ENCODE assay signal across 8 mouse cellular contexts in genomic region chr5:137072079-137072960, GRCm38 (mm10). TPM values are rescaled to one million over a fixed set of nuclear protein-coding genes. Genes with fewer than 3 reads are reported as not detected.
DNase-seq lines count a peak whose midpoint lies in the region; ATAC-seq and TF ChIP-seq lines count a peak whose summit lies in the region.

Gene Serpine1 (minus strand): TSS chr5:137072268.

- peak in 1 of 2 experiments; percentile 26 for DNase-seq in spleen, adult 2 months (ENCODE audit: low read depth in 1 of 2, low spot score in 2 of 2)
- no peak for DNase-seq in spleen, adult 12 weeks (ENCODE audit: low spot score)
- peak; percentile 83 for DNase-seq in embryo, embryonic 11 days
- DNase-seq in gastrocnemius, postnatal 4 days (ENCODE audit: low spot score in 2 of 2), result peak; percentile 66 to 79
- DNase-seq in limb, embryonic 10.5 days (ENCODE audit: low spot score), result peak; percentile 86

- H3K4me3 ChIP-seq in spleen, adult 2 months (ENCODE audit: extremely low read depth, insufficient read depth, insufficient read length), result no peak within 1 kb of the TSS
- peak within 1 kb of the TSS; percentile 44 for H3K4me3 ChIP-seq in limb, embryonic 10.5 days
- peak within 1 kb of the TSS; percentile 32 for H3K4me3 ChIP-seq in midbrain, embryonic 13.5 days (replicated peaks)
- peak within 1 kb of the TSS; percentile 19; the same call in 1 of the 2 replicates for H3K4me3 ChIP-seq in stomach, embryonic 14.5 days (ENCODE audit: low read depth, low read length)

- H3K27me3 ChIP-seq in spleen, adult 2 months (ENCODE audit: control insufficient read depth, insufficient read depth, low read length), result no peaks in the 10 kb centered on the region
- H3K27me3 ChIP-seq in limb, embryonic 10.5 days (ENCODE audit: low read depth, poor library complexity, severe bottlenecking), result no peaks in the 10 kb centered on the region
- peaks cover 4% of the 10 kb centered on the region for H3K27me3 ChIP-seq in midbrain, embryonic 13.5 days
- no peaks in the 10 kb centered on the region for H3K27me3 ChIP-seq in stomach, embryonic 14.5 days (ENCODE audit: control insufficient read depth, insufficient read depth, low read length)

- no peak; the same call in 1 of the 2 replicates for TF ChIP-seq POLR2A in spleen, adult 2 months (IDR thresholded peaks at IDR 0.05; ENCODE audit: low read depth, low read length)

- H3K4me2 ChIP-seq in midbrain, embryonic 13.5 days (replicated peaks), result peak within 1 kb of the TSS; percentile 53
- H3K4me2 ChIP-seq in stomach, embryonic 14.5 days (replicated peaks; ENCODE audit: low read depth, low read length), result peak within 1 kb of the TSS; percentile 41

- H3K9me3 ChIP-seq in limb, embryonic 10.5 days (replicated peaks), result no peaks in the 10 kb centered on the region
- no peaks in the 10 kb centered on the region for H3K9me3 ChIP-seq in midbrain, embryonic 13.5 days
- H3K9me3 ChIP-seq in stomach, embryonic 14.5 days (ENCODE audit: control insufficient read depth, low read depth, low read length), result no peaks in the 10 kb centered on the region

- H3K4me1 ChIP-seq in spleen, adult 2 months (ENCODE audit: control insufficient read depth, insufficient read depth, insufficient read length), result peaks cover 4% of the 10 kb centered on the region; the same call in 1 of the 2 replicates
- peaks cover 38% of the 10 kb centered on the region for H3K4me1 ChIP-seq in limb, embryonic 10.5 days
- H3K4me1 ChIP-seq in midbrain, embryonic 13.5 days (replicated peaks), result peaks cover 17% of the 10 kb centered on the region; the same call in 1 of the 2 replicates
- H3K4me1 ChIP-seq in stomach, embryonic 14.5 days (ENCODE audit: control insufficient read depth, insufficient read depth, low read length), result peaks cover 11% of the 10 kb centered on the region

- peak; percentile 56 for ATAC-seq in inflammation-experienced regulatory T-cells, adult 6 months
- ATAC-seq in midbrain, embryonic 13.5 days, result peak; percentile 89
- peak; percentile 93 for ATAC-seq in stomach, embryonic 14.5 days (ENCODE audit: insufficient number of reproducible peaks, insufficient read depth, low FRiP score, low read depth)

- H3K36me3 ChIP-seq in spleen, adult 2 months (ENCODE audit: control insufficient read depth, insufficient read depth, low read length), result no peaks in the 10 kb centered on the region
- no peaks in the 10 kb centered on the region for H3K36me3 ChIP-seq in limb, embryonic 10.5 days
- H3K36me3 ChIP-seq in midbrain, embryonic 13.5 days, result no peaks in the 10 kb centered on the region
- H3K36me3 ChIP-seq in stomach, embryonic 14.5 days (ENCODE audit: control insufficient read depth, insufficient read depth, low read length), result no peaks in the 10 kb centered on the region

- 22% methylated on average over 23 of the region's 23 CpGs for WGBS in spleen, adult 2 months
- 26% methylated on average over 23 of the region's 23 CpGs for whole genome bisulfite sequencing in limb, embryonic 10.5 days
- 23% methylated on average over 23 of the region's 23 CpGs for WGBS in midbrain, embryonic 13.5 days
- 19% methylated on average over 23 of the region's 23 CpGs for WGBS in stomach, embryonic 14.5 days

- peak within 1 kb of the TSS; percentile 49; the same call in 1 of the 2 replicates for H3K9ac ChIP-seq in midbrain, embryonic 13.5 days (replicated peaks)
- H3K9ac ChIP-seq in stomach, embryonic 14.5 days (replicated peaks; ENCODE audit: low read depth, low read length), result no peak within 1 kb of the TSS

- TF ChIP-seq CTCF in spleen, adult 2 months (IDR thresholded peaks at IDR 0.05; ENCODE audit: extremely low read depth, insufficient read depth, insufficient read length, insufficient replicate concordance), result no peak

- peak within 1 kb of the TSS; percentile 22 for H3K27ac ChIP-seq in spleen, adult 2 months (ENCODE audit: insufficient read depth, low read length)
- peak within 1 kb of the TSS; percentile 85 for H3K27ac ChIP-seq in limb, embryonic 10.5 days
- H3K27ac ChIP-seq in midbrain, embryonic 13.5 days, result 0 out of 2 replicates have a peak within 1 kb of the TSS, but pooled peaks have one; percentile 44
- H3K27ac ChIP-seq in stomach, embryonic 14.5 days (ENCODE audit: low read length), result peak within 1 kb of the TSS; percentile 68; the same call in 1 of the 2 replicates

RNA-seq across cellular contexts. Expression of gene Serpine1, which starts in this region (rescaled TPM):
- 1.6 and 2.1 TPM in 2 replicates for polyA plus RNA-seq in spleen, adult 2 months (2012; rRNA removed)
- total RNA-seq in gastrocnemius, postnatal 4 days (2021), result 1 to 10 TPM; 3.6 to 4.9 TPM
- polyA plus RNA-seq in inflammation-experienced regulatory T-cells, adult 6 months (2017; shearing (Covaris generic)), result not detected
- polyA plus RNA-seq in limb, embryonic 10.5 days (2016; fragmentation: Nextera tagmentation; extraction: Ambion mirVana), result 0.36 and 0.39 TPM in 2 replicates
- polyA plus RNA-seq in midbrain, embryonic 13.5 days (2015; fragmentation: Nextera tagmentation; extraction: Ambion mirVana), result 0.17 TPM in 1 of 2 replicates, not detected in the other
- 0.27 and 0.33 TPM in 2 replicates for polyA plus RNA-seq in stomach, embryonic 14.5 days (2014; fragmentation: Nextera tagmentation; extraction: Ambion mirVana)

Comparison
In these comparisons a context has a peak if more than half of its experiments do, and no peak if none do; other contexts are left out.
1. Peak in ATAC-seq in inflammation-experienced regulatory T-cells, adult 6 months; RNA of the gene not detected or under 1 TPM.
2. Peak in DNase-seq, H3K4me3 ChIP-seq and H3K27ac ChIP-seq in limb, embryonic 10.5 days; RNA of the gene not detected or under 1 TPM.
3. Peak in ATAC-seq, H3K4me3 ChIP-seq, H3K27ac ChIP-seq, H3K9ac ChIP-seq and H3K4me2 ChIP-seq in midbrain, embryonic 13.5 days; RNA of the gene not detected or under 1 TPM.
4. Peak in ATAC-seq, H3K4me3 ChIP-seq, H3K27ac ChIP-seq and H3K4me2 ChIP-seq in stomach, embryonic 14.5 days; RNA of the gene not detected or under 1 TPM.
5. H3K27ac ChIP-seq: peak in every context shown above with its lines; median percentile 85 in limb, embryonic 10.5 days; 68 in stomach, embryonic 14.5 days; 44 in midbrain, embryonic 13.5 days; 22 in spleen, adult 2 months.